Mouse (Mus musculus): Measurements from ENCODE around the gene Aptx. TPM values are rescaled to one million over a fixed set of nuclear protein-coding genes. Genes with fewer than 3 reads are reported as not detected.

Gene Aptx
- polyA plus RNA-seq, 2 experiments, result 4.8 to 9.5 TPM

GRCm38 (mm10) chr4:40725141-40725540 is 22.1 kb upstream of the Aptx start:
- Histone ChIP-seq H3K27me3 (ENCODE audit: control insufficient read depth, insufficient read depth, low read length) (no peaks in the 10 kb centered on the region), H3K27ac (no peak overlapping the region), H3K36me3 (replicated peaks; ENCODE audit: control insufficient read depth, insufficient read depth, low read depth) (peaks cover 46% of the 10 kb centered on the region), H3K9me3 (ENCODE audit: control insufficient read depth, low read length) (no peaks in the 10 kb centered on the region), H3K9ac (replicated peaks) (no peak overlapping the region), H3K4me2 (ENCODE audit: low read depth) (peak overlapping the region; percentile 70), H3K4me1 (replicated peaks; ENCODE audit: control insufficient read depth in 2 of 2, insufficient read depth in 2 of 2, low read length in 1 of 2) (peaks cover 21 to 24% of the 10 kb centered on the region in 2 experiments), H3K4me3 (ENCODE audit: insufficient read depth in 1 of 2, low read depth in 2 of 2, low read length in 2 of 2) (no peak overlapping the region)
- no peak for TF ChIP-seq CTCF (IDR thresholded peaks at IDR 0.05; ENCODE audit: low read depth)
- no peak for TF ChIP-seq EP300 (IDR thresholded peaks at IDR 0.05; ENCODE audit: low read depth)
- WGBS (ENCODE audit: insufficient replicate concordance), result 74% methylated on average over 7 of the region's 7 CpGs
- ATAC-seq (ENCODE audit: insufficient read depth) (no peak), DNase-seq (ENCODE audit: low read depth in 3 of 3, low spot score in 3 of 3) (no peak)

- DNase-seq (ENCODE audit: low read depth in 3 of 3, low spot score in 3 of 3) (peak; percentile 70 to 74 (median 70)), ATAC-seq (ENCODE audit: insufficient read depth) (peak; percentile 64)
- H3K4me3 ChIP-seq (ENCODE audit: insufficient read depth in 1 of 2, low read depth in 2 of 2, low read length in 2 of 2), result peak overlapping the region; percentile 73 to 88
- peaks cover 21 to 24% of the 10 kb centered on the region in 2 experiments for H3K4me1 ChIP-seq (replicated peaks; ENCODE audit: control insufficient read depth in 2 of 2, insufficient read depth in 2 of 2, low read length in 1 of 2)
- peak overlapping the region; percentile 88 for H3K27ac ChIP-seq
- H3K9me3 ChIP-seq (ENCODE audit: control insufficient read depth, low read length), result no peaks in the 10 kb centered on the region
- H3K36me3 ChIP-seq (replicated peaks; ENCODE audit: control insufficient read depth, insufficient read depth, low read depth), result peaks cover 26% of the 10 kb centered on the region
- peak overlapping the region; percentile 93 for H3K9ac ChIP-seq (replicated peaks)
- peak overlapping the region; percentile 70 for H3K4me2 ChIP-seq (ENCODE audit: low read depth)
- WGBS (ENCODE audit: insufficient replicate concordance), result under 1% methylated on average over 59 of the region's 62 CpGs
- H3K27me3 ChIP-seq (ENCODE audit: control insufficient read depth, insufficient read depth, low read length), result no peaks in the 10 kb centered on the region
- no peak for TF ChIP-seq EP300 (IDR thresholded peaks at IDR 0.05; ENCODE audit: low read depth)
- TF ChIP-seq CTCF (IDR thresholded peaks at IDR 0.05; ENCODE audit: low read depth), result no peak
Observed at GRCm38 (mm10) chr4:40722687-40723460, 19.9 kb upstream of the Aptx start.

- DNase-seq (ENCODE audit: low read depth in 3 of 3, low spot score in 3 of 3) (peak; percentile 87 to 91 (median 90)), ATAC-seq (ENCODE audit: insufficient read depth) (peak; percentile 89)
- Histone ChIP-seq H3K9me3 (ENCODE audit: control insufficient read depth, low read length) (no peaks in the 10 kb centered on the region), H3K36me3 (replicated peaks; ENCODE audit: control insufficient read depth, insufficient read depth, low read depth) (peaks cover 19% of the 10 kb centered on the region), H3K4me3 (ENCODE audit: insufficient read depth in 1 of 2, low read depth in 2 of 2, low read length in 2 of 2) (peak within 1 kb of the TSS; percentile 73 to 88), H3K4me1 (replicated peaks; ENCODE audit: control insufficient read depth in 2 of 2, insufficient read depth in 2 of 2, low read length in 1 of 2) (peaks cover 21 to 24% of the 10 kb centered on the region in 2 experiments), H3K4me2 (ENCODE audit: low read depth) (peak within 1 kb of the TSS; percentile 70), H3K9ac (replicated peaks) (peak within 1 kb of the TSS; percentile 93), H3K27ac (peak within 1 kb of the TSS; percentile 88), H3K27me3 (ENCODE audit: control insufficient read depth, insufficient read depth, low read length) (no peaks in the 10 kb centered on the region)
- peak; percentile 22; the same call in 1 of the 2 replicates for TF ChIP-seq CTCF (IDR thresholded peaks at IDR 0.05; ENCODE audit: low read depth)
- no peak for TF ChIP-seq EP300 (IDR thresholded peaks at IDR 0.05; ENCODE audit: low read depth)
- WGBS (ENCODE audit: insufficient replicate concordance), result under 1% methylated on average over 54 of the region's 54 CpGs
Observed at GRCm38 (mm10) chr4:40722011-40722666, 19.1 kb upstream of the Aptx start, which contains the start of gene Dnaja1. Gene Dnaja1 (plus strand): TSS chr4:40722150.

GRCm38 (mm10) chr4:40720910-40721309 is 17.9 kb upstream of the Aptx start:
- Histone ChIP-seq H3K4me3 (ENCODE audit: insufficient read depth in 1 of 2, low read depth in 2 of 2, low read length in 2 of 2) (no peak overlapping the region; a peak in 1 of 4 replicates), H3K9me3 (ENCODE audit: control insufficient read depth, low read length) (no peaks in the 10 kb centered on the region), H3K27me3 (ENCODE audit: control insufficient read depth, insufficient read depth, low read length) (no peaks in the 10 kb centered on the region), H3K9ac (replicated peaks) (no peak overlapping the region), H3K4me2 (ENCODE audit: low read depth) (peak overlapping the region; percentile 70), H3K27ac (no peak overlapping the region), H3K36me3 (replicated peaks; ENCODE audit: control insufficient read depth, insufficient read depth, low read depth) (peaks cover 7% of the 10 kb centered on the region), H3K4me1 (replicated peaks; ENCODE audit: control insufficient read depth in 2 of 2, insufficient read depth in 2 of 2, low read length in 1 of 2) (peaks cover 18 to 22% of the 10 kb centered on the region in 2 experiments)
- TF ChIP-seq CTCF (IDR thresholded peaks at IDR 0.05; ENCODE audit: low read depth) (no peak), EP300 (IDR thresholded peaks at IDR 0.05; ENCODE audit: low read depth) (no peak)
- ATAC-seq (ENCODE audit: insufficient read depth) (no peak), DNase-seq (ENCODE audit: low read depth in 3 of 3, low spot score in 3 of 3) (no peak)
- 63% methylated on average over 8 of the region's 8 CpGs for WGBS (ENCODE audit: insufficient replicate concordance)

GRCm38 (mm10) chr4:40717141-40717540 is 14.1 kb upstream of the Aptx start:
- DNase-seq (ENCODE audit: low read depth in 3 of 3, low spot score in 3 of 3) (no peak), ATAC-seq (ENCODE audit: insufficient read depth) (no peak)
- no peaks in the 10 kb centered on the region for H3K36me3 ChIP-seq (replicated peaks; ENCODE audit: control insufficient read depth, insufficient read depth, low read depth)
- H3K9me3 ChIP-seq (ENCODE audit: control insufficient read depth, low read length), result no peaks in the 10 kb centered on the region
- WGBS (ENCODE audit: insufficient replicate concordance), result 73% methylated on average over 3 of the region's 3 CpGs
- no peak overlapping the region for H3K4me2 ChIP-seq (ENCODE audit: low read depth)
- H3K27ac ChIP-seq, result no peak overlapping the region
- no peak overlapping the region for H3K9ac ChIP-seq (replicated peaks)
- H3K4me3 ChIP-seq (ENCODE audit: insufficient read depth in 1 of 2, low read depth in 2 of 2, low read length in 2 of 2), result no peak overlapping the region
- H3K27me3 ChIP-seq (ENCODE audit: control insufficient read depth, insufficient read depth, low read length), result no peaks in the 10 kb centered on the region
- TF ChIP-seq CTCF (IDR thresholded peaks at IDR 0.05; ENCODE audit: low read depth) (no peak), EP300 (IDR thresholded peaks at IDR 0.05; ENCODE audit: low read depth) (no peak)
- peaks cover 9 to 10% of the 10 kb centered on the region in 2 experiments for H3K4me1 ChIP-seq (replicated peaks; ENCODE audit: control insufficient read depth in 2 of 2, insufficient read depth in 2 of 2, low read length in 1 of 2)
